Mouse (Mus musculus): ENCODE data around the gene Lrrc51. TPM values are rescaled to one million over a fixed set of nuclear protein-coding genes. Genes with fewer than 3 reads are reported as not detected.

The Lrrc51 gene
- total and polyA plus RNA-seq, 2 experiments from 2014 or later: 0.19 to 3.0 TPM

GRCm38 (mm10) chr7:101939758-101940157 lies 6.1 kb upstream of the Lrrc51 start:
- Histone ChIP-seq H3K4me3 (ENCODE audit: low read depth, low read length) (no peak overlapping the region), H3K9me3 (replicated peaks; ENCODE audit: control insufficient read depth, low read length) (no peaks in the 10 kb centered on the region), H3K27ac (ENCODE audit: low read depth) (no peak overlapping the region), H3K36me3 (replicated peaks; ENCODE audit: control insufficient read depth, insufficient read depth, low read length) (no peaks in the 10 kb centered on the region; the same call in 1 of the 2 replicates), H3K4me1 (ENCODE audit: control insufficient read depth, insufficient read depth) (peaks cover 4% of the 10 kb centered on the region; the same call in 1 of the 2 replicates), H3K9ac (replicated peaks; ENCODE audit: low read depth, low read length) (no peak overlapping the region), H3K4me2 (ENCODE audit: low read depth, low read length) (no peak overlapping the region), H3K27me3 (ENCODE audit: control insufficient read depth, insufficient read depth, low read length) (no peaks in the 10 kb centered on the region)
- ATAC-seq (ENCODE audit: insufficient read depth, low read depth): no peak
- DNase-seq (ENCODE audit: low spot score): no peak
- no peak for TF ChIP-seq EP300 (IDR thresholded peaks at IDR 0.05; ENCODE audit: low read depth)
- no peak for TF ChIP-seq CTCF (IDR thresholded peaks at IDR 0.05; ENCODE audit: low read depth)
- 89% methylated on average over 4 of the region's 4 CpGs for WGBS

GRCm38 (mm10) chr7:101938348-101938747 lies 4.7 kb upstream of the Lrrc51 start:
- H3K9ac ChIP-seq (replicated peaks; ENCODE audit: low read depth, low read length): no peak overlapping the region
- ATAC-seq (ENCODE audit: insufficient read depth, low read depth) (no peak), DNase-seq (ENCODE audit: low spot score) (no peak)
- no peaks in the 10 kb centered on the region for H3K27me3 ChIP-seq (ENCODE audit: control insufficient read depth, insufficient read depth, low read length)
- H3K4me1 ChIP-seq (ENCODE audit: control insufficient read depth, insufficient read depth): peaks cover 9% of the 10 kb centered on the region
- WGBS: 56% methylated on average over 2 of the region's 2 CpGs
- TF ChIP-seq EP300 (IDR thresholded peaks at IDR 0.05; ENCODE audit: low read depth) (no peak), CTCF (IDR thresholded peaks at IDR 0.05; ENCODE audit: low read depth) (no peak)
- no peak overlapping the region for H3K4me3 ChIP-seq (ENCODE audit: low read depth, low read length)
- no peaks in the 10 kb centered on the region for H3K9me3 ChIP-seq (replicated peaks; ENCODE audit: control insufficient read depth, low read length)
- H3K27ac ChIP-seq (ENCODE audit: low read depth): no peak overlapping the region
- no peaks in the 10 kb centered on the region; the same call in 1 of the 2 replicates for H3K36me3 ChIP-seq (replicated peaks; ENCODE audit: control insufficient read depth, insufficient read depth, low read length)
- no peak overlapping the region for H3K4me2 ChIP-seq (ENCODE audit: low read depth, low read length)

GRCm38 (mm10) chr7:101937569-101937968 lies 3.9 kb upstream of the Lrrc51 start:
- Histone ChIP-seq H3K27ac (ENCODE audit: low read depth) (no peak overlapping the region), H3K36me3 (replicated peaks; ENCODE audit: control insufficient read depth, insufficient read depth, low read length) (no peaks in the 10 kb centered on the region; the same call in 1 of the 2 replicates), H3K27me3 (ENCODE audit: control insufficient read depth, insufficient read depth, low read length) (no peaks in the 10 kb centered on the region), H3K4me1 (ENCODE audit: control insufficient read depth, insufficient read depth) (peaks cover 15% of the 10 kb centered on the region), H3K9me3 (replicated peaks; ENCODE audit: control insufficient read depth, low read length) (no peaks in the 10 kb centered on the region), H3K9ac (replicated peaks; ENCODE audit: low read depth, low read length) (no peak overlapping the region), H3K4me3 (ENCODE audit: low read depth, low read length) (no peak overlapping the region), H3K4me2 (ENCODE audit: low read depth, low read length) (no peak overlapping the region)
- TF ChIP-seq CTCF (IDR thresholded peaks at IDR 0.05; ENCODE audit: low read depth) (no peak), EP300 (IDR thresholded peaks at IDR 0.05; ENCODE audit: low read depth) (no peak)
- DNase-seq (ENCODE audit: low spot score) (no peak), ATAC-seq (ENCODE audit: insufficient read depth, low read depth) (no peak)
- 89% methylated on average over 4 of the region's 4 CpGs for WGBS

- Histone ChIP-seq H3K4me2 (ENCODE audit: low read depth, low read length) (no peak overlapping the region), H3K27ac (ENCODE audit: low read depth) (no peak overlapping the region), H3K4me1 (ENCODE audit: control insufficient read depth, insufficient read depth) (peaks cover 15% of the 10 kb centered on the region), H3K36me3 (replicated peaks; ENCODE audit: control insufficient read depth, insufficient read depth, low read length) (no peaks in the 10 kb centered on the region; the same call in 1 of the 2 replicates), H3K9ac (replicated peaks; ENCODE audit: low read depth, low read length) (no peak overlapping the region), H3K4me3 (ENCODE audit: low read depth, low read length) (no peak overlapping the region), H3K27me3 (ENCODE audit: control insufficient read depth, insufficient read depth, low read length) (no peaks in the 10 kb centered on the region), H3K9me3 (replicated peaks; ENCODE audit: control insufficient read depth, low read length) (no peaks in the 10 kb centered on the region)
- 91% methylated on average over 4 of the region's 4 CpGs for WGBS
- ATAC-seq (ENCODE audit: insufficient read depth, low read depth) (no peak), DNase-seq (ENCODE audit: low spot score) (no peak)
- no peak for TF ChIP-seq CTCF (IDR thresholded peaks at IDR 0.05; ENCODE audit: low read depth)
- no peak for TF ChIP-seq EP300 (IDR thresholded peaks at IDR 0.05; ENCODE audit: low read depth)
Measured at GRCm38 (mm10) chr7:101936996-101937395, 3.3 kb upstream of the Lrrc51 start.

DNA sequence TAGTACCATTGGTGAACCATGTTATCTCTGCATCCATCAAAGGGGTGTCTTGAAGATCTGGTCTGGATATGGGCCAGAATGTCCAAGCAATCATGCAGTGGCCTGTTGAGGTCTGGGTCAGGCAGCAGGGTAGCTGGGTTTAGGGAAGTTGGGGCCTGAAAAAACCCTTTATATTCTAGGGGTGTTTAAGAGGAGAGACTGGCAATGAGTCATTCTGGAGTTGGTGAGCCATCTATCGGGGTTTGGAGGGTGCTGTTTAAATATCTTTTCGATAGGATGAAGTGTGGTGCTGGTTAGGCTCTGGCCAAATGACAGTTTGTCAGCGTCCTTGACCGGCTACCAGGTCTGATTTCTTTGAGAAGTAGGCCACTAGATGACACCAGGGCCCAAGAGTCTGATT lies 2.3 kb upstream of the Lrrc51 start:
- Histone ChIP-seq H3K27me3 (ENCODE audit: control insufficient read depth, insufficient read depth, low read length) (no peaks in the 10 kb centered on the region), H3K4me2 (ENCODE audit: low read depth, low read length) (no peak overlapping the region), H3K36me3 (replicated peaks; ENCODE audit: control insufficient read depth, insufficient read depth, low read length) (no peaks in the 10 kb centered on the region; the same call in 1 of the 2 replicates), H3K4me1 (ENCODE audit: control insufficient read depth, insufficient read depth) (peaks cover 15% of the 10 kb centered on the region), H3K9me3 (replicated peaks; ENCODE audit: control insufficient read depth, low read length) (no peaks in the 10 kb centered on the region), H3K4me3 (ENCODE audit: low read depth, low read length) (no peak overlapping the region), H3K9ac (replicated peaks; ENCODE audit: low read depth, low read length) (no peak overlapping the region), H3K27ac (ENCODE audit: low read depth) (no peak overlapping the region)
- no peak for TF ChIP-seq CTCF (IDR thresholded peaks at IDR 0.05; ENCODE audit: low read depth)
- no peak for TF ChIP-seq EP300 (IDR thresholded peaks at IDR 0.05; ENCODE audit: low read depth)
- WGBS: 89% methylated on average over 4 of the region's 4 CpGs
- DNase-seq (ENCODE audit: low spot score): no peak
- ATAC-seq (ENCODE audit: insufficient read depth, low read depth): no peak

- peak overlapping the region; percentile 93 for H3K4me2 ChIP-seq (ENCODE audit: low read depth, low read length)
- ATAC-seq (ENCODE audit: insufficient read depth, low read depth) (peak; percentile 44; the same call in 1 of the 2 replicates), DNase-seq (ENCODE audit: low spot score) (no peak)
- no peaks in the 10 kb centered on the region for H3K9me3 ChIP-seq (replicated peaks; ENCODE audit: control insufficient read depth, low read length)
- H3K36me3 ChIP-seq (replicated peaks; ENCODE audit: control insufficient read depth, insufficient read depth, low read length): no peaks in the 10 kb centered on the region
- peak overlapping the region; percentile 67 for H3K27ac ChIP-seq (ENCODE audit: low read depth)
- TF ChIP-seq EP300 (IDR thresholded peaks at IDR 0.05; ENCODE audit: low read depth) (no peak), CTCF (IDR thresholded peaks at IDR 0.05; ENCODE audit: low read depth) (no peak)
- H3K27me3 ChIP-seq (ENCODE audit: control insufficient read depth, insufficient read depth, low read length): no peaks in the 10 kb centered on the region
- 4% methylated on average over 15 of the region's 15 CpGs for WGBS
- H3K4me3 ChIP-seq (ENCODE audit: low read depth, low read length): peak overlapping the region; percentile 65
- peaks cover 15% of the 10 kb centered on the region for H3K4me1 ChIP-seq (ENCODE audit: control insufficient read depth, insufficient read depth)
- peak overlapping the region; percentile 57 for H3K9ac ChIP-seq (replicated peaks; ENCODE audit: low read depth, low read length)
Measured at GRCm38 (mm10) chr7:101933300-101933699, 395 bp downstream of the Lrrc51 start.

Measured in heart, postnatal 0 days (tissue).